Mouse (Mus musculus): Measurements from ENCODE around the gene Pde4d.

Pde4d gene

GRCm38 (mm10) chr13:108834197-108834596 lies 384.4 kb downstream of the Pde4d start:
- DNase-seq: no peak

DNA sequence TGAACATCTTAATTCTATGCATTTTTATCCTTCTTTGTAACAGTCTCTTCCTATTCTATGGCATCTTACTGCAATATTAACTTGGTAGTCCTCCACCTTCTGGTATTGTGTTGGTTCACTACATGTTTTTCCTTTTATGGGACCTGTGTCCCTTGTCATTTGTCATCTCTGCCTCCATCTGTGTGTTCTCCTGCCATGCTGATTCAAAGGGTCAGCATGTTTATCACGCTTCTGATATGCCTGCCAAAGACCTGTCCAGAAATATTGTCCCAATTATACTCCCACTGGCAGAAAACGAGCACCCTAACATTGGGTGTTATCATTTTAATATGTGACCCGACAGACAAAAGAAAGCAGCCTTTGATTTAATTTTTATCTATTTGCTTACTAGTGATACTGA lies 386.6 kb downstream of the Pde4d start:
- no peak for DNase-seq

- no peak for DNase-seq
Measured at GRCm38 (mm10) chr13:108839142-108839541, 389.4 kb downstream of the Pde4d start.

DNA sequence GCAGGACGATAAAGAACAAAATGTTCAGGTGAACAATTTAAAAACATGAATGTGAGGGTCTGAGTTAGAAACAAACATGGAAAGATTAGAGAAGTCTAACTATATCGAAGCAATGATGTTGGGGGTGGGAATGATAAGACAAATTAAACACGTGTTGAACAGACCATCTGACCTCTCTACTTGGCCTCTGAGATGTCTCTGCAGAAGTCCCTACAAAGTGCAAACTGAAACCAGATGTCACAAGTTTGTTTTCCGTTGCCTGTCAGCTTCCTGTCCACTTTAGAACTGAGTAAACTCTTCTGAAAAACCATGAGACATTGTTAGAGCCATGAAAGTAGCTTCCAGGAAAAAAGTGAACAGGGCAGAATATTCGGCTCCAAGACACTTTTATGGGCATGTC lies 404.3 kb downstream of the Pde4d start:
- DNase-seq: no peak

DNA sequence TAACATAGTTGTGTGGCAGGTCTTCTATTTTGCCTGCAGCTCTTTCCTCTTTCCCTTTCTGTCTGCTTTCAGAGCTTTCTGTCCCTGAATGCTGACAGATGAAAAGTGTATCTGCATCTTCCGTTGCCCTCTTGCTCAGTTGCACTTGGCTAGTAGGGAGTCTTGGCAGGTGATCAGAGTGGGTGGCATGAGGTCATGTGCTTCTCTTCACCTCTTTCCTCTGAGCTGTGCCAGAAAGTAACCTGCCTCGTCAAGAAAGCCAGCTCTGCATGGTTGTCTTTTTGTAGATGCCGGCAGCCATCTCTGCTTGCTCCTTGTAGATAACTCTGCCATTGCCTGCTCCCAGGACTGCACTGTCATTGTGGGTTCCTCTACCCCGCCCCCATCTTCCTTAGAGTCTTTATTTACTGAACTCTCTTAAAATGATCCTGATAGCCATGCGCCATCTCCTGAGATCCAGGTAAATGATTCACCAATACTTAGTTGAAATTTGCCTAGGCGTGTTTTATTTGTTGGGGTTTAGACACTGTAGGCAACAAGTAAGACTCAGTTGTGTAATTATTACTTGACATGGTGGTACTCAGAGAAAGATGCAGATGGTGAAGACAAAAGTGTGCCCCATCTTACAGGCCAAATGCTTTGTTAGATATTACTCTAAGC lies 407.2 kb downstream of the Pde4d start:
- DNase-seq: peak; percentile 77

DNA sequence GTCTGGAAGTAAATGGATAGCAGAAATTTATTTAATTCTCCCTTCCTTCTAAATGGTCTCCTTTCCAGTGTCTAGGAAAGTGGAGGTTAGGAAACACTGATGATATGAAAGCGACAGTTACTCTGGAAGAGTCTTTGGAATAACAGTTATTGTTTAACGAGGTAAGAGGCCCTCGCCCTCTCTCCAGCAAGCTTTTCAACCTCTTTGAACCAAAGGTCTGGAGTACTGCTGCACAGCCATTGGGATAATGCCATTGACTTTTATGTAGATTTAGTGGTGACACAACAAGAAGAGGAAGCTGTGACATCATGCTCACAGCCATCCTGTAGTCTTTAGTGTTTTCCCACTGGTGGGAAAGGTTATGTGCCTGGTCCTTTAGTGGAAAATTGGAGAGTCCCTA lies 409.6 kb downstream of the Pde4d start:
- peak; percentile 32 for DNase-seq

DNA sequence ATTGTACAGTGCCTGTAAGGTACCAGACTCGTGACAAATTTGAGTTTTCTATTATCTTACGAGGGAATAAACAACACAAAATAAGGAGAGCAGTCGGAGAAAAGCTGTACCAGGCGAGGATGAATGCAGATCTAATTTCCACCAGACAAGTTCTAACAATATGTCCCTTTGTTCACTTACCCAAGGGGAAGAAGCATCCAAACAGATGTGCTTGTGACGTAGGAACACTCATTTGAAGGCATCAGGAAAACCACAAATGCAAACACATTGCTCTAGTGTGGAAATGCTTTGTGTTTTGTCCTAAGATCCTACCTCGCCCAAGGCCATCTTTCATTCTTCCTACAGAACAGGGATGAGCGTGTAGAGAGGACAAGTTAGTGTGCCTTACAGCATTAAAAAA lies 411.0 kb downstream of the Pde4d start:
- DNase-seq: no peak

DNA sequence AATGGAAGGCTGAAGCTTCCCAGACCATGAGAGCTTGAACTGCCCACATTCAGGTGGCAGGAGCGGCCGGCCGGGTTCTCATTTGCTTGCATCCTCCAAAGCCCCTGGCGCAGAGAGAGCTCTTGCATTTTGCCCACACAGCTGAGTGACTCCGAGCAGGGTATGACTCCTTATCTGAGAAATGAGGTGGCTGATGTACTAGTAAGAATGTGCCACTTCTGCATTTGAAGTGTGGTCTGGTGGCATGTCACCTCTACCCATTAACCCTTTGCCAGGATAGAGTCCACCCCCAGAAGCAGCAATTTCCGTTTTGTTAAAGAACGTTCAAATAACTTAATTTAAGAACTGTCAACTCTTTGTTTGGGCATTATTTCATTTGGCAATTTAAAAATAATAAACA lies 412.0 kb downstream of the Pde4d start:
- DNase-seq: no peak

DNA sequence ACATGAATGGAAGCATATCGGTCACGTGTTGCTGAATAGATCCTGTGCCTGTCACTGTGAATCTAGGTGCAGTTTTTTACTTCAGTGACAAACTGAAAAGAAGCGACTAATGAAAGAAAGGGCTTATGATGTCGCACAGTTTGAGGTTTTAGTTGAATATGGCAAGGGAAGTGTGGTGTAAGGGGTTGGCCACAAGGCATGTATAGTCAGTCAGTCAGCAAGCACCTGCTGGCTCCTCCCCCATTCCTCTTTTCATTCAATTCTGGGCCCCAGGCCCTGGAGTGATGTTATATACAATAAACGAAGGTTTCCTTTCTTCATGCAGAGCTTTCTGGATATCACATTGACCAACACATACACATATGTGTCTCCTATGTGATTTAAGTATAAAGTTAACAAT lies 412.4 kb downstream of the Pde4d start:
- DNase-seq: no peak

GRCm38 (mm10) chr13:108900160-108900559 lies 450.4 kb downstream of the Pde4d start:
- DNase-seq: no peak

DNA sequence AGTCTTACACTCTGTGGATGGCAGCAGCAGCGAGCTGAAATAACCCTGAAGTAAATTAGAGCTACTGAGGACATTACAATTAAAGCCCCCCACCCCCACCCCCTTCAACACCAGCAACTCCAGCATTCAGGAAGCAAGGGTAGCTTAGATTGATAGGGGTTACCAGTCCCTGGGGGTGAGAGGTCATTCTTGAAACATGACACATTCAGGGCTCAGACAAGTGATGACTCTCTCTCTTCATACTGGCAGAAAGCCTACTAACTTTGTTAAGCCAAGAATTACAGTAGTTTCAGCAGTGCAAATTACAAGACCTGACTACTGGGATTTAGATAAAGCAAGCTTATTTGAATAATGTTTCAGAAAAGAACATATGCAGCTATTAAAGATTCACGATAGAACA lies 455.4 kb downstream of the Pde4d start:
- DNase-seq: peak; percentile 27

DNA sequence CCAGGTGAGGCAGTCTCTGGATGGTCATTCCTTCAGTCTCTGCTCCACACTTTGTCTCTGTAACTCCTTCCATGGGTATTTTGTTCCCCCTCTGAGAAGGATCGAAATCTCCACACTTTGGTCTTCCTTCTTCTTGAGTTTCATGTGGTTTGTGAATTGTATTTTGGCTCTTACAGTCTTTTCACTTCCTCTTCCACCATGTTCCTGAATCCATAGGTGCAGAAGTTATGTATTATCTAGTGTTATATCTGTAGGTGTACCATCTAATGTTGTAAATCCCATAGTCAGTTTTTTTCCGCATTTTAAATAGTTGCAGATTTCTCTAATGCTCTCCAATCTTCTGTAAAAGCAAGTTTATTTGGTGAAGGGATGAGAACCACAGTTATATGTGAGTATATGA lies 459.4 kb downstream of the Pde4d start:
- DNase-seq: no peak

DNA sequence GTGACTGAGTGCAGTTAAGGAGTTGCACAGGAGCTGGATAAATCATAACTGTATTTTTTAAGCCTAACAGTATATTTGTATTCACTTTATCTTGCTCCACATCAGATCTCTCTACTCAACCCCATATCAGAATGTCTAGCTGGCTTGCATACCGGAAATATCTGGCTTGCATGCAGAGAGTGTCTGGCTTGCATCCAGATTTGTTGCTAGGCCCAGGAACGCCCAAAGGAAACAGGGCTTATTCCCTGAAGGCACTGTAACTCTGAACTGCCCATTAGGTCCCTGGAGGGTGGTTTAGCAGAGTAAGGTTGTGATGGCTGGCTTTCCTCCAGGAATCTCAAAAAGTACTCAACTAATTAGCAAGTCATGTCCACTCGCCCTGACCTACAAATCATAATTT lies 464.9 kb downstream of the Pde4d start:
- DNase-seq: peak; percentile 67

GRCm38 (mm10) chr13:108921146-108921545 lies 471.4 kb downstream of the Pde4d start:
- peak; percentile 71 for DNase-seq

GRCm38 (mm10) chr13:108934854-108935253 lies 485.1 kb downstream of the Pde4d start:
- no peak for DNase-seq

GRCm38 (mm10) chr13:108937272-108937671 lies 487.5 kb downstream of the Pde4d start:
- no peak for DNase-seq

DNA sequence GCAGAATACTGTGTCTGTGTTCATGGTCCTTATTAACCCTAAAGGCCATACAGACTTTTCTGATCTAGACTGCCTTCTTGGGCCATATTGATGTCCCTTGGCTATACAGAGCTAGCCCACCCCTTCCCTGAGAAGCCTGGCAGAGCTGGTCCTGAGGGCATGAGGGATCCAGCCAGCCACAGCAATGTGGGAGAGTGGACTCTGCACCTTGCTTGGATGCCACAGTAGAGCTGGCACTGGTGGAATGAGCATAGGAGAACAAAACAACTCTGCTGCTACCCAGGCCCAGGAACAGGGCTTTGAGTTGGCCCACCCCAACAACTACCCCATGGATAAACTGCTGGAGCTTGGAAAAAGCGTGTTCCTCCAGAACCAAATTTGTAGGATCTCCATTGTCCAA lies 503.2 kb downstream of the Pde4d start:
- DNase-seq: peak; percentile 29

DNA sequence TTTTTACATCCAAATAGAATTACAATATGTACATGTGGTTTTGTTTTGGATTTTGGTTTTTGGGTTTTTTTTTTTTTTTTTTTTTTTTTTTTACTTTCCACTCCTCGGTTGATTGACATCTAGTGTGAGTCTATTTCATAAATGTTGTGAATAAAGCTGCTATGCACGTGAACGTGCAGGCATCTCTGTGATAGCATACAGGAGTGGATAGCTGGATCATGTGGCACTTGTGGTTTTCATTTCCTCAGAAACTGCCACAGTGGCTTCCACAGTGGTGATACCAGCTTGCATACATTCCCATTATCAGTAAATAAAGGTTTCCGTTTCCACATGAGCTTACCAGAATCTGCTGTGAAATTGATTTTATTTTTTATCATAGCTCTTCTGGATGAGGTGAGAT lies 506.3 kb downstream of the Pde4d start:
- DNase-seq: no peak

- DNase-seq: no peak
Measured at GRCm38 (mm10) chr13:108964056-108964455, 514.3 kb downstream of the Pde4d start.

DNA sequence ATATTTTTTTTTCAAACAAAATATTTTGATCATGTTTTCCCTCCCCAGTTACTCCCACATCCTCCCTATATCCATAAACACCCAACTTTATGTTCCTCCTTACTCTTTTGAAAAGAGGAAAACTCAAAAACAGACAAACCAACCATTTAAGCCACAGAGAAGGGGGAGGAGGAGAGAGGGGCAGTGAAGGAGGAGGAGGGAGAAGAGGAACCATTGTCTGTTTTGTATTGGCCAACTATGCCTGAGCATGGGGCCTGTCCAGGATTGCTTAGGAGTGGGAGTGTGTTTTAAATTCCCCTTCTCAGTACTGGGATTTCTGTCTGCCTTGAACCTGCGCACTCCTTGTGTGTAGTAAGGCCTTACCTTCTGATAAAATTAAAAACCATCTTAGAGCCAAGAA lies 531.4 kb downstream of the Pde4d start:
- no peak for DNase-seq

DNA sequence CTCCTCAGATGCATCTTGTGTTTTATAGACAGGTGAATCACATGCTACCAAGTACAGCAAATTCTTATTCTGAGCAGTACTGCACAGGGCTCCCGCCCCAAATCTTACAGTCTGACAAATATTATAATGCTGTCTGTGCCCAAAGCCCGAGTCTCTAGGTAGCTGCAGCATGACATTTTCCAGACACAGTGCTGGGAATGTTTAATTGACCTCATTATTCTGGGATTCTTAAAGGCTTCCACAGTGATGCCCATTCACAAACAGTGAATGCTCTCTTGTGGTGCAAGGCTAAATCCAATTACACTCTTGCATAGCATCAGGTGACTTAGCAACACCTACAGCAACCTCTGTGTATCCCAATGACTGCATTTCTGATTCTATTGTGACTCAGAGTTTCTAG lies 549.0 kb downstream of the Pde4d start:
- no peak for DNase-seq

GRCm38 (mm10) chr13:109024703-109025102 lies 575.0 kb downstream of the Pde4d start:
- no peak for DNase-seq

DNA sequence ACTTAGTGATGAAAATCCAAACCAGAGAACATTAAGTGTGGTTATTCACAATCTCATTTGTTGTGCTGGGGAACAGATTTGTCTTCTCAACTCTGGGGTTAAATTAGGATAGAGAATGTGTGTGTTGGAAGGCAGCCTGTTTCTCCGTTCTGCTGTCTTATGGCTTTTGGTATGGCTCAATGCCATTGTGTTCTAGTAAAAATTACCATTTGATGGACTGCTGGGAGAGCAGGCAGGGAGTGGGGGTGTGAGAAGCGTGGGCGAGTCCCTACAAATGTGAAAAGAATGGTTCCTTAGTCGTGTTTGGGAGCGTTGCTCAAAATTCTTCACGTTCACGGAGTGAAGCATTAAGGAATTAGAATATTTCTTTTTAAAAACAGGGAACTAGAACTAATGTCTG lies 597.4 kb downstream of the Pde4d start:
- peak; percentile 71 for DNase-seq

DNA sequence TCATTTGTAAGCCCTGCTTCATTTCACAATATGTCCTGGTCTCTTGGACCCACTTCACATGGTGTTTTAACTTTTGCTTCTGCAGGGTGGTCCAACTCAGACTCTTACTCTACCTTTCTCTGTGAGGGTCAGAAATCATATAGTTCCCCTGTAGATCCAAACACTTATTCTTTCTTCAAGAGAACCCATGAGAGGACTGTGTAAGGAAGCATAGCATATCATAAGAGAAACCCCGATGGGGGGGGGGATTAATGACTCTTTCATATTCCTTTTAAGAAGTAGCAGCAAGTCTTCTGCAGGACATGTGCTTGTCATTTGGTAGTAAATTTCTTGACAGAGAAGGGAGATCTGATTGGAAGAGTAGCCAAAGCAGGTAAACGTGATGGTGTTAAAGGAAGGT lies 603.1 kb downstream of the Pde4d start:
- no peak for DNase-seq

DNA sequence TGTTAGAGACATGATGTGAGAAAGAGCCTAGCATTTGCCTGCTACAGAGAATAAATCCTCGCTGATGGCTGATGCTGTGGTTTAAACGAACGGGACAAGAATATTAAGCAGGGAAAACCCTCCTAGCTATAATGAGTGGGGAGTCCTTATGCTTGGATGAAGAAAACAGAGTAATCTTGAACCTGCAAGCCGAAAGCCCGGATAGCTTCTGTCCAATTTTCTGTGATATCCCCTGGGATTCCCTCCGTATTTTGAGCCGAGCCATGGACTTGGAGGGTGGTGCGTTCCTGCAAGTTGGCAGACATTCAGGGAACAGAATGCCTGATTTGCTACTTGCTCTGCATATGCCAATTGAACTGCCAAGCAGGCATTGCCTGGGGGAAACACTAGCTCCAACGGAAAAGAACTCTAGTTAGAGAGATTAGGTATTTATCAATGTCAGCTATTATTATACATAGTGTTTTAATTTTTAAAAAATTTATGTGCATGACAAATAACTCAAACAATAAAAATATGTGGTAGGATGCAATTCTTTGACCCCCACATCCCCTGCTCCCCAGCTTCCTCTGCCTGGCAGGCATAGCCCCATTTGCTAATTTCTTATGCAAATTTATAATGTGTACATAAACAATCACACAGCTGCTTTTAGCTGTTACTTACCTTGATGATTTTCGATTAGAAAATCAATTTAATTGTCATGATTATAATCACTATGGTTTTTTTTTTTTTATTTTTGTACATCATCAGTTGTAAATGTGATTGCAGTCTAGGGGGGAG lies 603.7 kb downstream of the Pde4d start:
- peak; percentile 28 for DNase-seq

Measured in kidney, postnatal 14 days (tissue).